In genomic region chr15:5102312-5102711, GRCm38 (mm10) we compare ENCODE assay signal across 28 mouse cellular contexts. TPM values are rescaled to one million over a fixed set of nuclear protein-coding genes. Genes with fewer than 3 reads are reported as not detected.
"Had no signal": no experiment of that assay in that cellular context is flagged by ENCODE, and none has a peak within 500 bp of the region (broad histone marks: within the 10 kb centered on the region; RNA-seq: fewer than 3 reads in every experiment).

No protein-coding gene starts in this region.

- DNase-seq: kidney, adult 11 months; kidney, adult 8-10 months; kidney, postnatal 10 days; kidney, postnatal 36 days; liver; lung, adult 18-20 months; lung, postnatal 10 days; lung, postnatal 36 days; retina, postnatal 1 day; right cerebral cortex, postnatal 25 days; spleen, adult 18-20 months; thymus, adult 2 months; thymus, postnatal 14 days; thymus, postnatal 4 days had no signal

- H3K9me3 ChIP-seq: intestine, embryonic 15.5 days; kidney, embryonic 15.5 days; limb, embryonic 10.5 days; limb, embryonic 13.5 days; liver, embryonic 12.5 days; liver, embryonic 15.5 days; lung, embryonic 15.5 days; megakaryocyte, embryonic 14.5 days; midbrain, embryonic 10.5 days; midbrain, embryonic 13.5 days had no signal

- H3K36me3 ChIP-seq: intestine, embryonic 15.5 days; kidney, embryonic 15.5 days; limb, embryonic 10.5 days; limb, embryonic 13.5 days; liver, embryonic 12.5 days; liver, embryonic 15.5 days; lung, embryonic 15.5 days; midbrain, embryonic 10.5 days; midbrain, embryonic 13.5 days had no signal

- ATAC-seq: intestine, embryonic 15.5 days; liver, embryonic 12.5 days; midbrain, embryonic 13.5 days had no signal

- H3K4me3 ChIP-seq: intestine, embryonic 15.5 days; kidney, embryonic 15.5 days; limb, embryonic 10.5 days; limb, embryonic 13.5 days; liver, embryonic 12.5 days; liver, embryonic 15.5 days; lung, embryonic 15.5 days; megakaryocyte, embryonic 14.5 days; midbrain, embryonic 10.5 days; midbrain, embryonic 13.5 days had no signal

- H3K4me2 ChIP-seq: intestine, embryonic 15.5 days; kidney, embryonic 15.5 days; limb, embryonic 13.5 days; liver, embryonic 12.5 days; liver, embryonic 15.5 days; lung, embryonic 15.5 days; midbrain, embryonic 13.5 days had no signal

- H3K4me1 ChIP-seq: intestine, embryonic 15.5 days; kidney, embryonic 15.5 days; limb, embryonic 10.5 days; limb, embryonic 13.5 days; lung, embryonic 15.5 days; megakaryocyte, embryonic 14.5 days; midbrain, embryonic 10.5 days; midbrain, embryonic 13.5 days had no signal

- H3K27me3 ChIP-seq: intestine, embryonic 15.5 days; limb, embryonic 13.5 days; liver, embryonic 15.5 days; lung, embryonic 15.5 days; midbrain, embryonic 13.5 days had no signal

- H3K9ac ChIP-seq: intestine, embryonic 15.5 days; kidney, embryonic 15.5 days; limb, embryonic 13.5 days; liver, embryonic 12.5 days; liver, embryonic 15.5 days; lung, embryonic 15.5 days; midbrain, embryonic 13.5 days had no signal

- H3K27ac ChIP-seq: intestine, embryonic 15.5 days; kidney, embryonic 15.5 days; limb, embryonic 10.5 days; limb, embryonic 13.5 days; liver, embryonic 12.5 days; liver, embryonic 15.5 days; lung, embryonic 15.5 days; midbrain, embryonic 10.5 days; midbrain, embryonic 13.5 days; stomach, postnatal 0 days had no signal

RNA-seq across cellular contexts. Expression of gene C7, which starts 38.8 kb away (rescaled TPM):
- total RNA-seq: neutrophil, adult 5-6 weeks had no signal
- polyA plus RNA-seq: liver, embryonic 12.5 days; liver, embryonic 15.5 days; midbrain, embryonic 10.5 days; midbrain, embryonic 13.5 days; midbrain, postnatal 0 days; stomach, embryonic 14.5 days had no signal
